Mouse (Mus musculus): ENCODE measurements around the gene Six4.
"Not testable (repeated sequence)": the region's sequence is repeated elsewhere in the genome, so short reads cannot be mapped to it uniquely, and the experiment has no call there.

Gene Six4

DNA sequence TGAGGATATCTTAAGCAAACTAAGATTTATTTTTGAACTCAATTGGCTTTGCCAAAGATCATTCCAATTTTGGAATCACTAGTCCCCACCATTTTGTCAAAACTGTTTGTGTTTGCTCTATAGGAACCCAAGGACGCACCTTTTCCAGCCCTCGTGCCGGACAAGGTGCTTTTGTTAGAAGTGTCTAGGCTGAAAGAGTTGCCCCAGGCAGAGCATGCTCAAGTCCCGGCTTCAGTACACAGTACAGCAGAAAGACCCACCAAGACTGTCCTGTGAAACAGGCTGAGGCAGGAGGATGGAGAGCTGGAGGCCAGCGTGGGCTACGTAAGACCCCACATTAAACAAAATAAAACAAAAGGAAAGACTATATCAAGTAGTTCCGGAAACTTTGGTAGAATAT, 26.2 kb downstream of the Six4 start:
- no peak for DNase-seq

DNA sequence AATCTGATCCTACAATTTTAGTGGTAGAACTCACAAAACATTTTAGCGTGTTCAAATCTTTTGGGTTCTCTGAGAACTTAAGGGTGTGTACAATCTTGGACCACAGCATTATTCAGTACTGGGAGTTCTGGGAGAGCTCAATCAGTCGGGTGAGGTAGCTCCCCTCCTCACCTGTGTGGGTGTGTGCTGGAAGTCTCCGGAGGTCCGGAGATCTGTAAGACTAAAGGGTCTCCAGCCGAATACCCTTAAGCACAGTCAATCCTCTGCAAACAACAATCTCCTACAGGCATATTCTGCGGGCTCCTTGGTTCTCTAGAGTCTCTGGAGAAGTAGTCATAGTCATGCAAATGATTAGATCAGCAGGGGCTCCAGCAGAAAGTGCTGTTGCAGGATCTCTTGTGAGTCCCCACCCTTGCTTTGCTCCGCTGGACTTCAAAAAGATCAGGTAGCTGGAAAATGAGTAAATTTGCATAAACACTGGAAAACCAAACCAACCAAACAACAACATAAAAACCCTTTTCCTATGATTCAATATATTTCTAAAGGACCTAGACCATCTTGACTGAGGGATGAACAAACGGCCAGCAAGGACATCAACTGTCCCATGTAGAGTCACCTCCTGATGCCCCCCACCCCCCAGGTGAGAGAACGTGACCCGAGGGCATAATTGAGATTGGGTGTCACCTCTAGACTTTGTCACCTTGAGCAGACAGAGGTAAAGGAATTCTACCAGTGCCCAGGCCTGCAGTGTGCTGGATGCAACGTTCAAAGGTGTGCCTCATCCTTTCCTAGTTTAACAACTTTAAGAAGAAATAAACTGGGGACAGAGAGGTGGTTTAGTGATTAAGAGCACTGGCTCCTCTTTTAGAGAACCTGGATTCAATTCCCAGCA, 27.3 kb downstream of the Six4 start:
- no peak for DNase-seq

DNA sequence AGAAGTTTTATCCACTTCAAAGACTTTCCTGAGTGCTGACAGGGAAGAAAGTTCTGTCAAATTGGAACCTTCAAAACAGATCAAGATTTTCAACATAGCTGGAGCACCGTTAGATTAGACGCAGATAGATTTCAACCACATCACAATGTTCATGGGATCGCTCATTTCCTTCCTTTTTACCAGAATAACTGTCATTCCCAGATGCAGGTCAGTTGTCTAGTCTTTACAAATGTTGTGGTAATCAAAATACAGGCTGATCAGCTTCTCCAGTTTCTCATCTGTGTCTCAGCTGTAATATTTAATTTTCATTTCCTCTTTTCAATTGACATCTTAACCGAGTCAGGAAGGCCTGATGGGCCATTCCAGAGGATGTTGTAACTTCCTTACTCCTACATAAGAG, 29.5 kb downstream of the Six4 start:
- no peak for DNase-seq

DNA sequence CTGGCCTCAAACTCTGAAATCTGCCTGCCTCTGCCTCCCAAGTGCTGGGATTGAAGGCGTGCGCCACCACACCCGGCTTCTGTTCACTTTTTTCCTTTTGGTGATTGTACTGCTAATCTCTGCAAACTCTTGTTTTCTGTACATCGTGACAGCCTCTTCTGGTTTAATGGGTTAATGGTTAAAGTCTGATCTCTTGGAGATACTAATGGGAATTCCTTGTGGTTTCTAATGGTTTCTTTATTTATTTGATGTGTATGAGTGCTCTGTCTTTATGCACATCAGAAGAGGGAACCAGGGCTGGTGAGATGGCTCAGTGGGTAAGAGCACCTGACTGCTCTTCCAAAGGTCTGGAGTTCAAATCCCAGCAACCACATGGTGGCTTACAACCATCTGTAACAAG, 31.4 kb downstream of the Six4 start:
- not testable (repeated sequence) for DNase-seq

DNA sequence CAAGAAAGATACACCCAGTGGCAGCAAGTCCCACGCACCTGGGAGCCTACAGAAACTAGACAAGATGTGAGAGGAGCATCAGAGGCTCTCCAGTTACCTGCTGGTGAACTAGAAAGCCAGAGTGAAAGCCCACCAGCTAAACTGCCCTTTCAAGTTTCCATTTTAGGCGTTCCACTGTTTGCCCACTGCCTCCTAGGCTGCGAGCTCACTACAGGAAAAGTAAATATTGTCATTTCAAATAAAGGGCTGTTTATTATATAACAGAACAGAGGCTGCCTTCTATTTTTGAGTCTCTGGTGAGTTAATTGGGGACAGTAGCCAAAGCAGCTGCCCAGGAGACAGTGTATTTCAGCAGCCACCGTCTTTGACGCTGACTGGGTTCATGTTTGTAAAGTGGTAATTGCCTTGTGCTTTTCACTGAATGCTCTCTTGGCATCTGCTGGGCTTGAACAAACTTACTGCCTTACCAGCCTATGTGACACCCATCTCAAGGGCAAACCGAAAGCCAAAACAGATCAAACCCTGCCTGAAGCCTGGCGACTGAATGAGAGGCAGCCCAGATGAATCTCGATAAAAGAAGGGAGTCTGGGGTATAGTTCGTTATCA, 52.3 kb downstream of the Six4 start:
- no peak for DNase-seq

DNA sequence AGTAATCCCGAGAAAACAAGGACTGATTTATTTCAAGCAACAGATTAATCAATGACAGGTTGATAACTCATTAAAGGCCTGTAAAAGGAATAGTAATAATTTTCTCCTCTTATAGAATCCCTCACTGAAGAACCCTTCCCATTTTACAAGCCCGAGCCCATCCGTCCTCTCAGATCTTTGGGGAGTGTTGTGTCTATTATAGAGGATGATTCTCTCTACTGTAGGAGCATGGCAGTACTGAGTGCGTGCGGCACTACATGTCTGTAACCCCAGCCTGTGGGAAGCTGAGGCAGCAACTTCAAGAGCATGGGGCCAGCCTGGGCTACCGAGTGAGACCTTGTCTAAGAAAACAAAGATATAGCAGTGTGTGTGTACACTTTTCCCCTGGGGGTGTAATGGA, 55.8 kb downstream of the Six4 start:
- no peak for DNase-seq

DNA sequence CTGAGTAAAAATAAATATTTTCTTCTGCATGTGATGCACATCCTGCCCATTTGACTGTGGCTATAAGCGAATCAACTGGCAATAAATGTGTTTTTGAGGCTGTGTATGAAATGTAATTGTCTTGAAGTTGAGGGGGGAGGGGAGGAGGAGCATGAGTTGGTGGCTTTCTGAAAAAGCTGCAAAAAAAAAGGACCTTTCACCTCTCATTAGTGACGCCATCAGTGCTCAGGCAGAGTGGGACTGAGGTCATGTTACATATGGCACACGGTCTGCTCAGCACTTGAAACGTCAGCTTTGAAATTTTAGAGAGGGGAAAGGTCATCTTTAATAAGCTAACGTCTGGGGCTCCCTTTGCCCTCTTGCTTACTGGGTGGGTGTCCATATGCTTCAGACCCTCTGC, 57.8 kb downstream of the Six4 start:
- no peak for DNase-seq

DNA sequence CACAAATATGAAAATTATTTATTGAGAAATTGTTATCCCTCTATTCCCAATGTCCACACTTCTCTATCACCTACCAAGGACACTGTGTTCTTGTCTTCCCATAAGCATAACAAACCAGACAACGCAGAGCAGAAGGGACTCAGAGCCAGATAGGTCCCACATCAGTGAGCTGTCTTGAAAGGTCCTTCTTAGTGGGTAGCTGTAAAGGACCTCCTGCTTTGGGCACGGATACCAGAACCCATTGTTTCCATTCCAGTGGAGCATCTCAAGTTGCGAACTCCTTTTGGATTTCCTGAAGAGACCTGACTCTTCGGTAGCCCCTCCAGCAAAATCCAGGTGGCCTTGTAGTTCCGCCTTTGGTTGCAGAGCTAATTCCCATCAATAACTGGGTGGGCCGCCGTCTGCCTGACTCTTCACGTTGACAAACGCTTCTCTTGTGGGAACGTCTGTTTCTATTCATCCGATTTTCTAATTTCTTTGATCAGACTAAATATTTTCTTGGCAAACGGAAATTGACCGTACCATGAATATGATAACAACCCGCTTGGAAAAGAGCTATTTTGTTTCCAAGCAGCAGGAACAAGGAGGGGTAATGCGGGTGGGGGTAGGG, 58.6 kb downstream of the Six4 start:
- peak in 1 of 2 experiments; percentile 18 for DNase-seq

DNA sequence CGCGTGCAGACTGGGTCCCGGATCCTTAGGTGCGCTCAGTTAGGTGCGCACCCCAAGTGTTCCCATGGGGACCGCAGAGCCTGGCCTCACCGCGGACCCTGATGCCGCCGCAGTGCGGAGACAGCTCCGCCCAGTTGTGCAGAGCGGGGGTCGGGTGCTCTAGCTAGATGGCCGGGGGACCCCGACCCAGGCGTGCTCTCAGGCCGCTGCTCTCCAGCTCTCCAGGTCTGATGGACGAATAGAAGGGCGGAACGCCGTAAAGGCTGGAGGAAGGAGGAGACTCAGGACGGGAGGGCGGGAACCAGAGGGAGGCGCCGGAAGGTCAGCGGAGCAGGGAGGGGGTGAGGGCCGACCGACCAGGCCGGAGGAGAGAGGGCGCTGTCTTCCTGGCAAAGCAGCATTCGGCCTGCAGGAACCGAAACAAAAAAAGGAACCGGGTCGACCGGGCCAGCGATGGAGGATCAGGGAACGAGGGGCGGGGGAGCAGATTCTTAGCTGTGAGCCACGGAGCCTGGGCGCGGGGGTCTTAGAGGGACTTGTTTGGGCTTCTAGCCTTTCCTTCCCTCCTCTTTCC, 59.5 kb downstream of the Six4 start, which contains the start of gene Six1:
Gene Six1, minus strand, starts transcription at position 220 of the 574 bp plus-strand sequence.
- peak; percentile 34 to 36 for DNase-seq

DNA sequence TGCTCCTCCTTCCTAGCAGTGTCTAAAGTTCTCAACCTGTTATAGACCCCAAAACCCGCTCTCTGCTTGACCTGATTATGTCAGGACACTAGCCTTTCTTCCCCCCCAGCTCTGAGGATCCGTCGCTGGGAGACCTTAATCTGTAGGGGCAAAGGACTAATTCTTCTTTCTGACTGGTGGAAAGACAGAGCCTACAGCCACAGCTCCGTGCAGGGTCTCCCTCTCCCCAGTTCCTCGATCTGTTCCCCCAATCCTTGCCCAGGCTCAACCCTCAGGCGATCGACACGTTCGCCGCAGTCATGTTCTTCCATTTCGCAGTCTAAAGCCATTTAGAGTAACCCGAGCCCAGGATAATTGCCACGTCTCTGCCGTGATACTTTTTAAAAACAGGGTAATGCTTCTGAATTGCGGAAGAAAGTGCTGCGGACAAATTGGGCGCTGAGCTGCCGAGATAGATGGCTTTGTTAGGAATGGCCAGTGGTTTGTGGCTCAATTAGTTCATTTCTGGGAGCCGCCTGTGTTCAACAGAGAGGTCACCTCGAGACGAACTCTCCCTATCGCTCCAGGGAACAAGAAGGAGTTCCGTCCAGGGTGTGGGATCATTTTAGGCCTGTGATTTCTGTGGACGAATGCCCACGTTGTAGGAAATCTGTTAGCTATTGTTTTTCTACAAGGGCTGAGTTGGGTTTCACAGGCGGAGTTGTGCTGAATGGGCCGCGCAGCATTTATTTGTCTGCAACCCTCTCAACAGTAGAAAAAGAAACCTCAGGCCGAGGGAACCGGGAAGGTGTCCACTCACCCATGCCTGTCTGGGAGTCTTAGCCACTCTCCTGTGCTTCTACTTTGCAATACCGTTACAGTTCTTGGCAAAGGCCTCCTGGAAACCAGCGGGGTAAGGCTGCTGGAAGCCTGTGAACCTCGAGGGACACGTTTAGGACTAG, 60.3 kb downstream of the Six4 start:
- peak in 1 of 2 experiments; percentile 39 for DNase-seq

DNA sequence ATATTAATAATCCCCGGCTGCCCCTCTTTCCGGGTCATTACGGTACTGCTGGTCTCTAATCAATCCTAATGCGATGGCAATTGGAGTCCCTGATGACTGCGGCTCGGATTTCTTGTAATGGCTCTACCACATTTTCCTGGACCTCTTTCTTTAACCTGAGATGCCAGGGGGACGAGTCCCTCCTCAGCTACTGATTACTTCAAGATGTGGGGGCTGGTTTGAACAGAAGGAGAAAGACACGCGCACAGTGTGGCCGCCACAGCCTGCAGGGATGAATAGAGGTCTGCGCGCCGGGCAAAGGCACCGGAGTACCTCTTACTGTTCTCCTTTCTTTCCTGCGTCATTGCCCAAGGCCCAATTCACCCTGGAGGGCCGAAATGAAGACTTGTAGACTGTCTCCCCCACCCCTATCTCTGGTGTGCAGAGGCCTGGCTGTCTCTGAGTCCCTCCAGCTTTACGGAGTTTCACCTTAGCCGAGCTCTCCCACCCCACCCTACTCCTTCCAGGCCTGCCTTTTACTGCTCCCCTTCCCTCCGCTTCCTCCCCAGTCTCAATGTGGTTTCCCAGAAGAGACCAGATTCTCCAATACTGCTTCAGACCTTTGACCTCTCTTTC, 61.1 kb downstream of the Six4 start:
- DNase-seq: peak in 1 of 2 experiments; percentile 15

DNA sequence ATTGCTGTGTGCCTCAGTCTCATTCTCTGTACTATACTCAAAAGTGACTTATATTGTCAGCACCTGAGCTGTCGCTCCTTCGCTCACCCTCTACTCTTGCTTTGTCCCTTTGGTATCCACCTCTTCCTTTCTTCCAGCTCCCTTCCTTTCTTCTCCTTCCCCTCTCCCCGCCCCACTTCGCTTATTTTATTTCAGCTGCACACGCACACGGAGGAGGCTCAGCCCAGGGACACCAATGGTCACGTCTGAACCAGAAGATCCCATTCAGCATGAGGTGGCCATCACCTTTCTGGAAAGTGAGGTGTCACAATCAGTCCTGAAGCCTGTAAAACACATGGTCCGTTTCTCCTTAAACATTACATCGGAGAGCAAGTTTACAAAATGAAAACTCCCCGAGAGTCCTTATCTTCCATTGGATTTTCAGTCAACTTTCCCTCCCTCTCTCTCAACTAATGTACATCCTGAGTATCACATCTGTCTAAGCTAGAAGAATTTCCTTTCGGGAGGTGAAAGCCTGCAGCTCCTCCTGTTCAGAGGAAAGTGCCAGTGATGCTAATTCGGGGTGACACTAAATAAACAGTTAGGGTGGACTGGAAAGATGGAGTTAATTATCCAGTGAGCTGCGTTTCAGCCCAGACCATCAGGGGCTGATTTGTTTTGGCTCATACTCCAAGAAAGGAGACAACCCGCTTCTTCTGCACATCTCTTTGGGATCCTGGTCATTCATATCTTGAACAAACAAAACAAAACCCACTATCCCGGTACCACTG, 62.3 kb downstream of the Six4 start:
- peak in 1 of 2 experiments; percentile 13 for DNase-seq

DNA sequence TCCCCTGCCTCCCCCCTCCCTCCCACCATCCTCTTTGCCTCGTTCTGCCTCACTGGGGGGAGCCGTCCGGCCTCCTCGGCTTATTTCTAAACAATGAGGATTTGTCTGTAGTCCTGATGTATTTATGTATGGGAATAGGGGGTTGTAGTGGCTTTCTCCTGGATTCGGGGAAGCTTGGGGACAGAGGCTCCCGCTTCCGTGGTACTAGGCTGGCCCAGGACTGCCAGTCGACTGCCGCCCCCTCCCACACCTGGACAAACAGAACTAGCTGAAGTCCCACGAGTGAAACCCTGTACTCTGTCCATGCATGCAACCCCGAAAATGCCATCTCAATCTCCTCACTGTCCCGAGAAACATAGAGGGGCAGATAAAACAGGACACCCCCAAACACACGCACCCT, 63.0 kb downstream of the Six4 start:
- peak in 1 of 2 experiments; percentile 4 for DNase-seq

All from cerebellum, postnatal 14 days (tissue).